Comparison of ENCODE assay signal across 12 mouse cellular contexts in genomic region chr7:128692163-128692562, GRCm38 (mm10).
"Had no signal": no experiment of that assay in that cellular context is flagged by ENCODE, and none has a peak within 500 bp of the region (broad histone marks: within the 10 kb centered on the region; RNA-seq: fewer than 3 reads in every experiment).

No protein-coding gene starts in this region.

- H3K4me3 ChIP-seq: limb, embryonic 10.5 days; liver, embryonic 15.5 days had no signal

- H3K27ac ChIP-seq: left cerebral cortex, adult 2 months; limb, embryonic 10.5 days; liver, embryonic 15.5 days had no signal

- H3K4me1 ChIP-seq: limb, embryonic 10.5 days had no signal

- H3K9ac ChIP-seq: liver, embryonic 15.5 days had no signal

- ATAC-seq: intestine, postnatal 0 days; lung, postnatal 0 days had no signal

- DNase-seq: kidney, adult 8-10 months; kidney, postnatal 25 days; lung, adult 2 months; lung, postnatal 36 days; thymus, adult 18-20 months; thymus, postnatal 25 days had no signal

- H3K4me2 ChIP-seq: liver, embryonic 11.5 days; liver, embryonic 15.5 days had no signal

- H3K9me3 ChIP-seq: liver, embryonic 15.5 days had no signal
